Mouse (Mus musculus): ENCODE measurements at regions not wholly inside any gene's neighbourhood (a gene's known extent, or its start where the extent isn't known, plus 50 kb on each side); places are given as distances from the start of the nearest gene placed in this dataset.

DNA sequence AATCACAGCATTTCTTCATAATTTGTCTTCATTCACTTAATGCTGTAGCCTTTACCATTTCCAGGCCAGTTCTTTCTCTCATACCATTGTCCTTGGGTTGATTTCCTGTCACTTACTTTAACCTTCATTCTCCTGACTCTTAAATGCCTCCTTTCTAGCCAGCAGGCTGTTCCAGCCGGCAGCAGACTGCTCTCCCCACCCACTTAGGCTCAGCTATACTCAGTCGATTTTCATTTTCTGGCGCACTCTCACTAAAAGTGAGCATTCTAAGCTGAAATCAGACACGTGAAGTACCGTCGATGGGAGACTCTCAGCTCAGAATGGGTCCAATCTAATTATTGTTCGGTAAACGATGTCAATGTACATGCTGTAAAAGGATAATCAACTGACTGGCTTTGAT lies 544.1 kb downstream of the Ipo11 start:
- no peak overlapping the region for H3K27ac ChIP-seq (ENCODE audit: insufficient read depth, low read depth)
- H3K4me2 ChIP-seq (ENCODE audit: insufficient read depth, low read depth, poor library complexity, severe bottlenecking), result no peak overlapping the region
- no peaks in the 10 kb centered on the region for H3K4me1 ChIP-seq (ENCODE audit: control insufficient read depth in 1 of 2, insufficient read depth in 2 of 2)
- no peak overlapping the region for H3K4me3 ChIP-seq (replicated peaks in 1 of 3; ENCODE audit: low read depth in 2 of 3, low read length in 2 of 3, poor library complexity in 1 of 3)
- no peaks in the 10 kb centered on the region for H3K79me2 ChIP-seq (replicated peaks; ENCODE audit: control insufficient read depth, extremely low read depth, insufficient read depth, poor library complexity, severe bottlenecking)
- dilution Hi-C loops (cut with MboI; ENCODE audit: extremely low pct_ligation_motif_present, extremely low pct_unique_long_range_greater_than_20kb, low sequenced_read_pairs) (no loop called here), in situ Hi-C loops (cut with MboI; ENCODE audit: low pct_ligation_motif_present, low pct_unique_long_range_greater_than_20kb, low sequenced_read_pairs) (no loop called here)
- H3K9ac ChIP-seq (ENCODE audit: insufficient read depth, low read depth), result no peak overlapping the region
- no peaks in the 10 kb centered on the region for H3K27me3 ChIP-seq (replicated peaks)
- no peak for DNase-seq (ENCODE audit: extremely low read depth)
- H3K9me3 ChIP-seq (replicated peaks; ENCODE audit: low read length), result no peaks in the 10 kb centered on the region
- TF ChIP-seq CHD1 (IDR thresholded peaks at IDR 0.05; ENCODE audit: low read depth, low read length), result no peak
- no peak for TF ChIP-seq MYC (IDR thresholded peaks at IDR 0.05; ENCODE audit: low read depth, low read length)
- no peak for TF ChIP-seq EP300 (IDR thresholded peaks at IDR 0.05; ENCODE audit: low read length)
- no peak for TF ChIP-seq UBTF (IDR thresholded peaks at IDR 0.05; ENCODE audit: low read depth, low read length)
- no peak for TF ChIP-seq JUN (IDR thresholded peaks at IDR 0.05; ENCODE audit: insufficient read depth, low read depth, low read length)
- no peak for TF ChIP-seq JUND (conservative IDR thresholded peaks at IDR 0.05; ENCODE audit: low read depth, low read length)
- no peak for TF ChIP-seq MXI1 (IDR thresholded peaks at IDR 0.05; ENCODE audit: low read depth, low read length)
- TF ChIP-seq MAFK (IDR thresholded peaks at IDR 0.05; ENCODE audit: insufficient replicate concordance, low read length), result no peak
- TF ChIP-seq CHD2 (IDR thresholded peaks at IDR 0.05; ENCODE audit: low read length), result no peak
- TF ChIP-seq IRF4 (IDR thresholded peaks at IDR 0.05; ENCODE audit: low read depth, low read length), result no peak
- no peak for TF ChIP-seq USF1 (IDR thresholded peaks at IDR 0.05; ENCODE audit: low read depth, low read length)
- no peaks in the 10 kb centered on the region for H3K36me3 ChIP-seq (replicated peaks in 1 of 2; ENCODE audit: control insufficient read depth in 1 of 2, insufficient read depth in 1 of 2, low read length in 1 of 2)

DNA sequence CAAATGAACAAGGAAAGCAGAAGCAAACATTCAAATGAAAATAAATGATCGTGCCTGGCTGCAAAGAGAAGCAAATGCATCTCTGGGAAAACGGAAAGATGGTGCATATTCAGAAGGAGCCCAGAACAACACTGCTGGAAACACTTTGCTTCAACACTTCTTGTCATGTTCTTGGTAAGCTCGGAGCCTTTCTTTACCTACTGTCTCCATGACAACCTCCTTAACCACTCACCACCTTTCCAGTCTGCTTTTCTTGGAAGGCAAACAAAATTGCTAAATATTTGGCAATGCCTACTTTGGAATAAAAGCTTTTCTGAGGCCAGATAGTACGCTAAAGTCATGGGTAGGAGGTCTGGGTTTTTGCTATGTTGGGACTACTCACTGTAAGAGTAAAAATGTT lies 548.1 kb downstream of the Ipo11 start:
- Histone ChIP-seq H3K4me1 (ENCODE audit: control insufficient read depth in 1 of 2, insufficient read depth in 2 of 2) (no peaks in the 10 kb centered on the region), H3K27me3 (replicated peaks) (no peaks in the 10 kb centered on the region), H3K4me3 (replicated peaks in 1 of 3; ENCODE audit: low read depth in 2 of 3, low read length in 2 of 3, poor library complexity in 1 of 3) (no peak overlapping the region), H3K9ac (ENCODE audit: insufficient read depth, low read depth) (no peak overlapping the region), H3K9me3 (replicated peaks; ENCODE audit: low read length) (no peaks in the 10 kb centered on the region), H3K36me3 (replicated peaks in 1 of 2; ENCODE audit: control insufficient read depth in 1 of 2, insufficient read depth in 1 of 2, low read length in 1 of 2) (no peaks in the 10 kb centered on the region), H3K79me2 (replicated peaks; ENCODE audit: control insufficient read depth, extremely low read depth, insufficient read depth, poor library complexity, severe bottlenecking) (no peaks in the 10 kb centered on the region), H3K27ac (ENCODE audit: insufficient read depth, low read depth) (no peak overlapping the region), H3K4me2 (ENCODE audit: insufficient read depth, low read depth, poor library complexity, severe bottlenecking) (no peak overlapping the region)
- no peak for DNase-seq (ENCODE audit: extremely low read depth)
- in situ Hi-C loops (cut with MboI; ENCODE audit: low pct_ligation_motif_present, low pct_unique_long_range_greater_than_20kb, low sequenced_read_pairs) (no loop called here), dilution Hi-C loops (cut with MboI; ENCODE audit: extremely low pct_ligation_motif_present, extremely low pct_unique_long_range_greater_than_20kb, low sequenced_read_pairs) (no loop called here)
- TF ChIP-seq MAZ (IDR thresholded peaks at IDR 0.05; ENCODE audit: low read depth, low read length), result no peak
- no peak for TF ChIP-seq SIN3A (IDR thresholded peaks at IDR 0.05; ENCODE audit: low read length)
- no peak for TF ChIP-seq TBP (conservative IDR thresholded peaks at IDR 0.05; ENCODE audit: low read depth, low read length)
- no peak for TF ChIP-seq RCOR1 (conservative IDR thresholded peaks at IDR 0.05; ENCODE audit: low read depth, low read length)
- TF ChIP-seq MAX (IDR thresholded peaks at IDR 0.05; ENCODE audit: low read length), result no peak
- TF ChIP-seq CHD1 (IDR thresholded peaks at IDR 0.05; ENCODE audit: low read depth, low read length), result no peak
- TF ChIP-seq MEF2A (IDR thresholded peaks at IDR 0.05; ENCODE audit: borderline replicate concordance, low read depth, low read length), result no peak
- no peak for TF ChIP-seq MAFK (IDR thresholded peaks at IDR 0.05; ENCODE audit: insufficient replicate concordance, low read length)
- no peak for TF ChIP-seq KAT2A (IDR thresholded peaks at IDR 0.05; ENCODE audit: insufficient replicate concordance, low read length)
- TF ChIP-seq HCFC1 (IDR thresholded peaks at IDR 0.05; ENCODE audit: low read depth, low read length), result no peak

Data from CH12.LX (cell line).